Mouse (Mus musculus) midbrain, embryonic 14.5 days (tissue): ENCODE measurements at regions not wholly inside any gene's neighbourhood (a gene's known extent, or its start where the extent isn't known, plus 50 kb on each side); places are given as distances from the start of the nearest gene placed in this dataset.

Source experiments
- ATAC-seq: fragments of 200-750 bp; cut with Nextera tagmentation; 2 replicates; pipeline ENCODE4 v1.8.0; 2017; ENCODE audit warnings: moderate number of reproducible peaks, moderate library complexity; ENCODE audit not compliant: low FRiP score, low TSS enrichment
- DNase-seq: peaks from one replicate; pipeline ENCODE4 v3.0.0-alpha.2; 2015
- H3K27ac ChIP-seq: fragments of 300-500 bp; sonication (generic); replicated peaks from 2 replicates; pipeline ENCODE4 v1.5.1; 2014; ENCODE audit warnings: mild to moderate bottlenecking, low read depth, low read length, moderate library complexity
- H3K27me3 ChIP-seq: fragments of 300-500 bp; sonication (generic); 2 replicates; pipeline ENCODE4 v1.6.1; 2014; ENCODE audit warnings: low read length, control low read depth, mixed read lengths; ENCODE audit not compliant: control insufficient read depth, insufficient read depth
- H3K36me3 ChIP-seq: fragments of 300-500 bp; sonication (generic); 2 replicates; pipeline ENCODE4 v1.6.1; 2014; ENCODE audit warnings: low read length, control low read depth; ENCODE audit not compliant: control insufficient read depth, insufficient read depth
- H3K4me1 ChIP-seq: fragments of 300-500 bp; sonication (generic); 2 replicates; pipeline ENCODE4 v1.6.1; 2014; ENCODE audit warnings: mild to moderate bottlenecking, antibody characterized with exemption, low read length, control low read depth; ENCODE audit not compliant: control insufficient read depth, insufficient read depth
- H3K4me2 ChIP-seq: fragments of 300-500 bp; sonication (generic); 2 replicates; pipeline ENCODE4 v1.6.1; 2014; ENCODE audit warnings: mild to moderate bottlenecking, low read length, moderate library complexity
- H3K4me3 ChIP-seq: fragments of 300-500 bp; sonication (generic); replicated peaks from 2 replicates; pipeline ENCODE4 v1.5.1; 2014; ENCODE audit warnings: low read depth, low read length
- H3K9ac ChIP-seq: fragments of 300-500 bp; sonication (generic); replicated peaks from 2 replicates; pipeline ENCODE4 v1.6.1; 2014; ENCODE audit warnings: mild to moderate bottlenecking, low read length, moderate library complexity
- H3K9me3 ChIP-seq: fragments of 300-500 bp; sonication (generic); 2 replicates; pipeline ENCODE4 v1.6.1; 2016; ENCODE audit warnings: low read length, control low read depth, mixed read lengths; ENCODE audit not compliant: control insufficient read depth
- WGBS: fragments of 180-500 bp; shearing (Covaris S2); extraction: QIAGEN DNeasy Blood & Tissue Kit; methylation state at CpG from one replicate; pipeline ENCODE4 v1.1.7; 2014; 5-methylcytosine and 5-hydroxymethylcytosine counted together

- Histone ChIP-seq H3K9me3 (no peaks in the 10 kb centered on the region), H3K36me3 (no peaks in the 10 kb centered on the region), H3K4me2 (no peak overlapping the region), H3K4me3 (no peak overlapping the region), H3K27ac (no peak overlapping the region), H3K9ac (no peak overlapping the region), H3K27me3 (no peaks in the 10 kb centered on the region), H3K4me1 (no peaks in the 10 kb centered on the region)
- peak; percentile 66 for DNase-seq
- ATAC-seq: peak; percentile 80; the same call in 1 of the 2 replicates
- WGBS: 72% methylated on average over 3 of the region's 3 CpGs
These were observed 310.4 kb upstream of the Robo1 start for GRCm38 (mm10) chr16:71997634-71998278.

- no peaks in the 10 kb centered on the region for H3K9me3 ChIP-seq
- H3K4me3 ChIP-seq: peak overlapping the region; percentile 52
- peak; percentile 82 for ATAC-seq
- DNase-seq: peak; percentile 88
- WGBS: under 1% methylated on average over 27 of the region's 27 CpGs
- peaks cover 7% of the 10 kb centered on the region; the same call in 1 of the 2 replicates for H3K4me1 ChIP-seq
- peak overlapping the region; percentile 76 for H3K9ac ChIP-seq
- peak overlapping the region; percentile 90 for H3K27ac ChIP-seq
- H3K4me2 ChIP-seq: peak overlapping the region; percentile 66
- H3K27me3 ChIP-seq: no peaks in the 10 kb centered on the region
- H3K36me3 ChIP-seq: no peaks in the 10 kb centered on the region
These were observed 280.5 kb upstream of the Robo1 start for GRCm38 (mm10) chr16:72027404-72028215.

GRCm38 (mm10) chr16:72028216-72028610 lies 279.9 kb upstream of the Robo1 start:
- Histone ChIP-seq H3K9me3 (no peaks in the 10 kb centered on the region), H3K36me3 (no peaks in the 10 kb centered on the region), H3K4me1 (peaks cover 7% of the 10 kb centered on the region; the same call in 1 of the 2 replicates), H3K4me3 (peak overlapping the region; percentile 52), H3K27me3 (no peaks in the 10 kb centered on the region), H3K4me2 (peak overlapping the region; percentile 66), H3K27ac (peak overlapping the region; percentile 90), H3K9ac (peak overlapping the region; percentile 76)
- ATAC-seq (peak; percentile 2; the same call in 1 of the 2 replicates), DNase-seq (no peak)
- 3% methylated on average over 6 of the region's 6 CpGs for WGBS

GRCm38 (mm10) chr16:72028798-72029197 lies 279.3 kb upstream of the Robo1 start:
- H3K4me3 ChIP-seq: peak overlapping the region; percentile 52
- ATAC-seq: peak; percentile 58
- no peaks in the 10 kb centered on the region for H3K36me3 ChIP-seq
- peak overlapping the region; percentile 90 for H3K27ac ChIP-seq
- peak overlapping the region; percentile 76 for H3K9ac ChIP-seq
- peak; percentile 80 for DNase-seq
- WGBS: under 1% methylated on average over 18 of the region's 18 CpGs
- no peaks in the 10 kb centered on the region for H3K9me3 ChIP-seq
- no peaks in the 10 kb centered on the region for H3K27me3 ChIP-seq
- peak overlapping the region; percentile 66 for H3K4me2 ChIP-seq
- peaks cover 7% of the 10 kb centered on the region; the same call in 1 of the 2 replicates for H3K4me1 ChIP-seq

- DNase-seq (peak; percentile 59), ATAC-seq (0 out of 2 replicates have a peak, but pooled peaks have one; percentile 2)
- Histone ChIP-seq H3K4me2 (peak overlapping the region; percentile 66), H3K27me3 (no peaks in the 10 kb centered on the region), H3K9ac (peak overlapping the region; percentile 76), H3K4me1 (peaks cover 7% of the 10 kb centered on the region; the same call in 1 of the 2 replicates), H3K27ac (peak overlapping the region; percentile 90), H3K9me3 (no peaks in the 10 kb centered on the region), H3K36me3 (no peaks in the 10 kb centered on the region), H3K4me3 (peak overlapping the region; percentile 52)
- 2% methylated on average over 4 of the region's 4 CpGs for WGBS
These were observed 278.8 kb upstream of the Robo1 start for GRCm38 (mm10) chr16:72029273-72029672.

GRCm38 (mm10) chr16:72068254-72068653 lies 239.9 kb upstream of the Robo1 start:
- no peak overlapping the region for H3K9ac ChIP-seq
- no peak for DNase-seq
- 43% methylated on average over 1 of the region's 1 CpGs for WGBS

GRCm38 (mm10) chr16:72069581-72069980 lies 238.5 kb upstream of the Robo1 start:
- no peaks in the 10 kb centered on the region for H3K36me3 ChIP-seq
- H3K27me3 ChIP-seq: no peaks in the 10 kb centered on the region
- no peak overlapping the region for H3K4me2 ChIP-seq
- H3K9me3 ChIP-seq: no peaks in the 10 kb centered on the region
- no peak overlapping the region for H3K4me3 ChIP-seq
- no peak overlapping the region for H3K27ac ChIP-seq
- WGBS: 73% methylated on average over 2 of the region's 2 CpGs
- no peak overlapping the region for H3K9ac ChIP-seq
- DNase-seq (peak; percentile 37), ATAC-seq (no peak)
- H3K4me1 ChIP-seq: peaks cover 4% of the 10 kb centered on the region; the same call in 1 of the 2 replicates

More at GRCm38 (mm10) chr16:72068254-72068653, 239.9 kb upstream of the Robo1 start:
- H3K27me3 ChIP-seq: no peaks in the 10 kb centered on the region
- no peak overlapping the region for H3K4me3 ChIP-seq
- H3K4me1 ChIP-seq: peaks cover 4% of the 10 kb centered on the region; the same call in 1 of the 2 replicates
- H3K27ac ChIP-seq: no peak overlapping the region
- H3K9me3 ChIP-seq: no peaks in the 10 kb centered on the region
- ATAC-seq: no peak
- no peaks in the 10 kb centered on the region for H3K36me3 ChIP-seq
- H3K4me2 ChIP-seq: no peak overlapping the region

GRCm38 (mm10) chr16:72071756-72072471 lies 236.2 kb upstream of the Robo1 start:
- no peak overlapping the region for H3K4me2 ChIP-seq
- no peaks in the 10 kb centered on the region for H3K27me3 ChIP-seq
- H3K27ac ChIP-seq: no peak overlapping the region
- no peak overlapping the region for H3K4me3 ChIP-seq
- H3K9me3 ChIP-seq: no peaks in the 10 kb centered on the region
- WGBS: 40% methylated on average over 2 of the region's 2 CpGs
- no peak for DNase-seq
- no peak for ATAC-seq
- H3K36me3 ChIP-seq: no peaks in the 10 kb centered on the region
- H3K9ac ChIP-seq: no peak overlapping the region
- peaks cover 4% of the 10 kb centered on the region; the same call in 1 of the 2 replicates for H3K4me1 ChIP-seq
